Mouse (Mus musculus) naive thymus-derived CD4-positive, alpha-beta T cell, adult 5 months (primary cell): ENCODE data around the gene Ripply1. TPM values are rescaled to one million over a fixed set of nuclear protein-coding genes. Genes with fewer than 3 reads are reported as not detected.

ENCODE experiments used
- polyA plus RNA-seq: library from polyadenylated mRNA; unstranded; fragments of 100-300 nt; shearing (Covaris generic); gene quantifications from one replicate; pipeline ENCODE4 v1.2.1, GENCODE M21; 2017

Gene Ripply1
- not detected for polyA plus RNA-seq

GRCm38 (mm10) chrX:139782278-139783044 lies at the start of gene Ripply1:
Gene Ripply1 (minus strand): TSS chrX:139782353.

GRCm38 (mm10) chrX:139800406-139800878 lies 18.3 kb upstream of the Ripply1 start, which contains the start of gene Cldn2:
Gene Cldn2 (plus strand): TSS chrX:139800828.

Other genes starting within 250 kb of the Ripply1 start
- gene Rnf128, start 219.0 kb downstream of the Ripply1 start, polyA plus RNA-seq = 0.68 TPM
- gene Tbc1d8b, start 97.4 kb downstream of the Ripply1 start, polyA plus RNA-seq = 6.3 TPM
- 0.90 TPM for gene Gm15013, start 67.9 kb downstream of the Ripply1 start, polyA plus RNA-seq
- gene Cldn2, start 18.5 kb upstream of the Ripply1 start, polyA plus RNA-seq = not detected
- not detected for gene Morc4, start 89.3 kb upstream of the Ripply1 start, polyA plus RNA-seq
- gene Rbm41, start 216.2 kb upstream of the Ripply1 start, polyA plus RNA-seq = 10.3 TPM